Mouse (Mus musculus) embryo, embryonic 9.5 days (tissue): ENCODE results near the gene Cyb5r2.

Source experiments
- DNase-seq: peaks from one replicate; pipeline ENCODE4 v3.0.0-alpha.2; 2017; ENCODE audit errors: extremely low spot score

Cyb5r2 gene

DNA sequence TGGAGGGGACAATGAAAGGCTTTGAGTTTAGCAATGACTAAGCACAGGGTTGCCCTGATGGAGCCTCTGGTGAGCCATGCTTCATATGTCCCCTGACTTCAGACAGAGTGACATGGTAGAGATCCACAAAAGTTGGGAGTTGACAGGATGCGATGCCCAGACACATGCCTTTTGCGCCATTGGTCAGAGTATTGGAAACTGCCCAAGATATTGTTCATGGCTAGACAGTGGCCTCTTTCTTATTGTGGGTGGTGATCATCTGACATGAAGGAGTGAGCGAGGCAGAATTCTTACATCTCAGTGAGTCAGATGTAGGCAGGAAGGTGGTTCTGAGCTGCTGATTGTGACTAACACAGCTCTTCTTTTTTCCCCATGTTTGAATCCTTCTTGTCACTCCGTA lies 35.3 kb downstream of the Cyb5r2 start:
- no peak for DNase-seq

- DNase-seq = no peak
Observed at GRCm38 (mm10) chr7:107720771-107721170, 37.1 kb downstream of the Cyb5r2 start.

- no peak for DNase-seq
Observed at GRCm38 (mm10) chr7:107714067-107714466, 43.8 kb downstream of the Cyb5r2 start.

DNA sequence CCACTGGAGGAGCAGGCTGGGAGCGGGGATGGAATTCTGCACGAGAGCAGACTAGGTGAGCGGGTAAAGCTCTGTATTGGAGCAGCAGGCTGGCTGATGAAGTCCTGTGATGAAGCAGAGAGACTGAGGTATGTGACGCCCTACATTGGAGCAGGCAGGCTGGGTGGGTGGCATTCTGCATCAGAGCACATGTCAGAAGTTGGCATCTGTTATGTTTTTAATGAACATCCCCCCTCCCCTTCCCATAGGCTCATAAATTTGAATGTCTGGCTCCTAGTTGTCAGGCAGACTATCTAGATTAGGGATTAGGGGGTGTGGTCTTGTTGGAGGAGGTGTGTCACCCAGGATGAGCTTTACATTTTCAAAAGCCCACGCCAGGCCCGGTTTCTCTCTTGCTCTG lies 45.1 kb downstream of the Cyb5r2 start:
- DNase-seq = no peak

GRCm38 (mm10) chr7:107708491-107709112 lies 49.2 kb downstream of the Cyb5r2 start:
- peak; percentile 79 for DNase-seq

- no peak for DNase-seq
Observed at GRCm38 (mm10) chr7:107707650-107708049, 50.2 kb downstream of the Cyb5r2 start.

DNA sequence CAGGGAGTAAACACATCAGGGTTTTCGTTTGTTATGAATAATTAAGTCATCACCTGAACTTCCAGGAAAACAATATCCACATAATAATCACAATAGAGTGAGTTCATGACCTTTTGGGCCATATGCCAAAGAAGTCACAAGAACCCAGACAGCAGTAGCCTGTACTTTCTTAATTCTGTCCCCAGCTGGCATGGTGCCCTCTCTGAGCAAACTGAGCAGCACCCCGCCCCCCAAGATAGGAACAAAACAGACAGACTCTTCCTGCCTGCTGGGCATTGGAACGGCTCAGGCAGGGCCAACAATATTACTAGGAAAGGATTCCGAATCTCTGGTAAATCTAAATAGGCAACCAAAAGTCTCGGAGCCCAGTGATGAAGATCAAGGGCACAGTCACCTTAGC lies 51.9 kb downstream of the Cyb5r2 start:
- DNase-seq = no peak

DNA sequence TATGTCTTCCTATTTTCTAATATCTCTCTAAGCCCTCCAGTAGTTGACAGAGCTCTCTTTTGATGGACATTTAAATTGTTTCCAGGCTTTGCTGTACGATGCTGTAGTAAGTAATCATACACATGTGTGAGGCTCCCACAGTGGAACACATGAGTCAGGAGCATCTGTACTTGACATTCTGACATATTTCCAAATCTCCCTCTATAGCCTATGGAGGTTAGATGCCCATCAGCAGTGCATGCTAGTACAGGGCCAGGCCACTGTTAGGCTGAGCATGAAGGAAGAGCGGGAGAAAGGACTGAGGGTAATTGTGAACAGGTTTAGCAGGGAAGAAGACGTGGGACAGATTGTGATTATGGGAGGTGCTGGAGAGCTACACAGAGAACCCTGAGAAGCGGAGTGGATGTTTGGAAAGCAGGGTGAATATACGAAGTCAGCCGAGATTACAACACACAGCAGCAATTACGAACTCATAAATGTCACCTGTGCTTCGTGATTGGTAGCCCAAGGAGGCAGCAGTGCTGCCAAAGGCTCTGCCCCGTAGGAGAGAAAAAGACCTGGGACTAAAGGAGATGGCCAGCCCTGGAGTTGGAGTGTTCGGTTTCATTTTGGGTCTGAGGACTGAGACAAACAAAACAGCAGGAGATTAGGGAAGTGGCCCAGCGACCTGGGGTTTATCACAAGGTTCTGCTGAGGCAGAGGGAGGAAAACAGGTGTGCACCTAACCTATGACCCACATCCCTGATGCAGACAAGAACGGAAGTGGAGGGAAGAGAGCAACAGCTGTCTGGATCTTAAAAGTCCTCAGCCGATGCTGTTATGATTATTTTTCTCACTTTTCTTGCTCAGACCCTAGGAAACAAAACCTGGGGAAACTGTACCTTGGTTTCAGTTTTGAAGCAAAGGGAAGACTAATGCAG lies 55.1 kb downstream of the Cyb5r2 start:
- DNase-seq = no peak

GRCm38 (mm10) chr7:107700646-107701045 lies 57.2 kb downstream of the Cyb5r2 start:
- DNase-seq = no peak

DNA sequence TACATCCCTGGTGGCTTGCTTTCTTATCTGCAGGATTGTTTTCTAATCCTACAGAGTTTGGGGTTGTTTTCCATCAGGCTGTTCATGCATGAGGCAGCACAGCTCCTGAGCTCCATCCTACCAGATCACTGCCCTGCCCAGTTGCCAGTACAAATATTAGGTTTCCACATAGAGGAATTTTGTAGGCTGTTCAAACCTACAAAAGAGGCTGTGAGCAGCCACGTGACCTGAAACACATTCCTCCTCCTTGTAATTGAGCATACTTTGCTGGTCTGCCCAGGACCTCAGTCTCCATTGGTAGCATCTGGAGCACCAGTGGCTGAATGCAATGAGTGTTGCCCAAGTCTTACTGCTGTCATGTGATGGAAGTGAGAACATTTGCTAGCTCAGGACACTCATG lies 57.9 kb downstream of the Cyb5r2 start:
- no peak for DNase-seq
